Mouse (Mus musculus) A20 (cell line): Measurements from ENCODE around the gene Abi3.
"Not testable (repeated sequence)": the region's sequence is repeated elsewhere in the genome, so short reads cannot be mapped to it uniquely, and the experiment has no call there.

ENCODE experiments used
- DNase-seq: peaks from one replicate; pipeline ENCODE4 v3.0.0-alpha.2; 2011; ENCODE audit warnings: low read depth, low spot score

The Abi3 gene

DNA sequence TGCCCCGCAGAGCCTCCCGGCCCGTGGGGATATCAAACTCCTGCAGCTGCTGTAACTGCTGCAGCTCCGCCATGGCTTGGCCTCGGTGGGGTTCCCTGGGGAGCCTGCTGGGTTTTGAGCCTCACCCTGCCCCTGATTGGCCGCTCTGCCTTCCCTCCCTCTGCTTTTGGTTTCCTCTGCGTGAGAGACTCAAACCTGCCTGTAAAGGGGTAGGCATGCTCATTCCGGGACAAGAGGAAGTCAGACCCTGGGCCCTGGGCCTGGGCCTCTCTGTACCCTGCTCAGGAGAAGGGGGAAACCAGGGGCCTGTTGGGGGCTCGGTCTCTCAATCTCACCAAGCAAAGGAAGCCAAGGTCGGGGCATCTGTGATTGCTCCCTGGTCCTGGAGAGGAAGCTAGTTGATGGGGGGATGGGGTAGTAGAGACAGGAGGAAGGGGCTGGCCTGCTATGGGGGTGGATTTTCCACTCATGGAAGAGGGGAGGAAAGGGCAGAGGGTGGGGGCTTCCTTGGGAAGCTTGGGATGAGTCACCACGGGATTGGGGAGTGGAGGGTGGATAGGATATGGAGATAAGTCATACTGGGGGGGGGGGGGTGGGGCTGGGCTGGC is at the start of gene Abi3:
Abi3 (minus strand) TSS at position 403 of the 608 bp plus-strand sequence.
- peak; percentile 92 for DNase-seq

DNA sequence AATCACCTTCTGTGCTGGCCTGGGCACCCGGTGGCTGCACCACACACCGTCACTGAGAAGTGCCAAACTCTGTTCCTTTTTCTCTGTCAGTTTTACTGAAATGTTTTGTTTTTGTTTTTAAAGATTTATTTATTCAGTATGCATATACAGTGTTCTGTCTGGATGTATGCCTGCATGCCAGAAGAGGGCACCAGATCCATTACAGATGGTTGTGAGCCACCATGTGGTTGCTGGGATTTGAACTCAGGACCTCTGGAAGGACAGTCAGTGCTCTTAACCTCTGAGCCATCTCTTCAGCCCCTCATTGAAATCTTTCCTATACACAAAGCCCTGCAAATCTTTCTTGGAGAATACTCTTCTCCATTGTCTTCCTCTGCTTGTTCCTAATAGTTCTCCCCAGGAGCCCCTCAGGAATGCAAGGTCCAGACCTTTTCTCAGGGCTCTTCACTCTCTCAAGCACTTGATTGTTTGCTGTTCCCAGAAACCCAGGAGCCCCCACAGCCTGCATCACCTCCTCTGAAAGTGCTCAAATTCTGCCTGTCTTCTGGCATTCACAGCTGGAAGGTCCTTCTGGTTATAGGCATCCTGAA is 48.3 kb upstream of the Abi3 start:
- no peak for DNase-seq

DNA sequence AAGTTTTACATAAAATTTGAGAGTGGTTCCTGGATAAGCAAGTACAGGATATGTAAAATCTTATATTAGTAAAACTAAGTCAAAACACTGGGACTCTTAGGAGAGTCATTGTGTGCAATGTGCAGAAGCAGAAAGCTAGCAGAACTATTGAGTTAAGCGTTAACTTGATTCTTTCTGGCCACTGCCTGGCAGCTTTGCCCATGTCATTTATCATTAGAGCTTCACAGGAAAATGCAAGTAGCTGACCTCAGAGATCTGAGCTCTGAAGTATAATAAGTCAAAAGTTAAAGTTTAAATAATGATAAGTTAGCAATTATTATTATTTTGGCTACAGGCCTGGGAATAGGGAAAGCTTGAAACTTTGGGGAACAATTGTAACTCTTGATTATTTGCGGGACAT is 37.6 kb upstream of the Abi3 start:
- not testable (repeated sequence) for DNase-seq

DNA sequence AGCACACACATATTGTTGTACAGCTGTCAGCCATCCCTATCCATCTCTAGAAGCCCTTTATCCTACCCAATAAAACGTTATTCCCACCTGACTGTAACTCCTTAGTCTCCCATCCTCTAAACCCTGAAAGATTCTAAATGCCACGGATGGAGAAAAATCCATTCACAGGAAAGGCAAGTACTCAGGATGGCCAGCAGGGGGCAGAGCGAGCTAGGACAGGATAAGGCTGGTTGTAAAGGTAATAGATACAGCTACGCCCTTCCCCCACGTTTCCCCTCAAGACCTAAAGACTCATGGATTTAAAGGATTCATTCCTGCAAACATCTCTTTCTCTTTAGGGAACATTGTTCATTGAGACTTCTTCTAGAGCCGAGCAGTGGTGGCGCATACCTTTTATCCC is 34.0 kb upstream of the Abi3 start:
- peak; percentile 65 for DNase-seq

DNA sequence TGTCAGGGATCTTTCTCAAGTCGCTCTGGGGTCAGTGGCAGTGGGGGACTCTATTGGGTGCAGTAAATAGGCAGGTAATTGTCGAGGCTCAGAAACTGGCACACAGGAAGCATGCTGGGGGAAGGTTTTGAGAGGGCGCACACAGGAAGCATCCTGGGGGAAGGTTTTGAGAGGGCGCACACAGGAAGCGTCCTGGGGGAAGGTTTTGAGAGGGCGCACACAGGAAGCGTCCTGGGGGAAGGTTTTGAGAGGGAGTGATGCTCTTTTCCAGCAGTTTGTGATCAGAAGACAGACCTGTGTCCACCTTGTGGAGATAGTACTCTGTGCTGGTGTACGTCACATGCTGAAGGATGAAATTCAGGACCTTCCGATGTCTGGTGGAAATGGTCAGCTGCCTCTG is 33.5 kb upstream of the Abi3 start:
- peak; percentile 17 for DNase-seq

DNA sequence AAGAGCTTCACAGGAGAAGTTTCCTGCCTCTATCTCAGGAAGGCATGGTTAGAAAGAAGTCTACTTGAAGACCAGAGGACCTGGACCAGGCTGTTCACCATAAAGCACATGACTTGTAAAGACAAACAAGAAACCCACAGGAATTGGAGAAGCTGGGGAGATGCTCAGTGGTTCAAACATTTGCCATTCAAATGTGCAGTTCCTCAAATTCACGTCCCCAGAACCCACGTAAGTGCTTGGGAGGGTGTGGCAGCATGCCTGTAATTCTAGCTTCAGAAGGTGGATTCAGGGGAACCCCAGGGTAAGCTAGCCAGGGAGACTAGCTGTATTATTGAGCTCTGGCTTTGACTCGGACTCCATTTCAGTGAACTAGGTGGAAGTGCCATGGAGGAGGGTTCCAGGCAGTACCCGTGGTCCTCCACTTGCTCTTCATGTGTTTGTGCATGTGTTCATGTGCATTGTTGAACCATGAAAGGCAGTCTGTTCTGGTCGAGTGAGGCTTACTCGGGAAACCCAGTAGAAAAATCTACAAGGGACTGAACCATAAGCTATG is 27.7 kb upstream of the Abi3 start:
- DNase-seq: peak; percentile 28

DNA sequence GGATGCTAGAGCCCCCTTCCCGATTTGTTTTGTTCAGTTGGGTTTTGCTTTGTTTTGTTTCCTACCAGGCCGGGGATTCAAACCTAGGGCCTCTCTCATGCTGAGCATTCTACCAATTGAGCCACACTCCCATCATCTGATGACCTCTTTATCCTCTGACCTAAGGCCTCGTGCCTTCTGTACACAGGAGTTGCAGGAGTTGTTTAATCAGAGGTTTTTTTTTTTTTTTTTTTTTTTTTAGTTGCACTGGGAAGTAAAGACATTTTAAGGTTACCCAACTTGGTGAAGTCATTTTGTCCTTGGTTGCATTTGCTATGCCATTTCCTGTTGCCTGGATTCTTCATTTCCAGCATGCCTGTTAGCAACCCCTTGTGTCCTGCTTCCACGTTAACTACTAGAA is 27.2 kb upstream of the Abi3 start:
- no peak for DNase-seq

DNA sequence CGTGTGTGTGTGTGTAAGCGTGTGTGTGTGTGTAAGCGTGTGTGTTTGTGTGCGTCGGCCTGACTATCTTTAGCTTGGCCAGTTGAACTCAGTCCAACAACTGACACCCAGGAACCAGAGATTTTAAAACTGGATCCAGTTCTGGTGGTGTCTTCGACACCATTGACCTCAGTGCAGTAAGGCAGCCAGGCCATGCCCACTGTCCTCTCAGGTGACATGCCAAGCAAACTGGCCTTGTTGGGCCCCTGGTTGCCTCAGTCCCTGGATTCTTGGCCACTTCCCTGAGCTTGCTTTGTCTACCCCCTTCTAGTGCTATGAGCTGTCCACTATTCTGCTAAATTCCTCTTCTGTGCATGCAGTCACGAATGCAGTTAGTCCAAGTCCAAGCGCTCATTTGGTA is 19.1 kb upstream of the Abi3 start:
- no peak for DNase-seq

DNA sequence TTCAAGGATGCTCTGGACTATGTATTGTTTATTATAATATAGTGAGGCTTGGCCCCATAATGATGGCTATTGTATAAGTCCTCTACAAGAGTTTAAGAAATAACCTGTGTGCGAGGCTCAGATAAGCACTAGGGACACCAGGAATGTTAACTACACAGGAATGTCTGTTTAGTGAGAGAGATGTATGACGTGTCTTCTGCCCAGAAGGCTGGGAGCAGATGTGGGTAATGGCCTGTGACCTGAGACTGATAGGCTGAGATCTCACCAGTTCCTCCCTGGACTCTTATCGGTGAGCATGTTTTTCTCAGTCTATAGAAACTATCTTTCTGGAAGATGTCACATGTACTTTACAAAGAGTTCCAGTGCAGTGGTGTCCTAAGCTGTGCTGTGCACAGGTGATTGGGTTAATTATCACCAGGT is 17.8 kb upstream of the Abi3 start:
- DNase-seq: peak; percentile 51

DNA sequence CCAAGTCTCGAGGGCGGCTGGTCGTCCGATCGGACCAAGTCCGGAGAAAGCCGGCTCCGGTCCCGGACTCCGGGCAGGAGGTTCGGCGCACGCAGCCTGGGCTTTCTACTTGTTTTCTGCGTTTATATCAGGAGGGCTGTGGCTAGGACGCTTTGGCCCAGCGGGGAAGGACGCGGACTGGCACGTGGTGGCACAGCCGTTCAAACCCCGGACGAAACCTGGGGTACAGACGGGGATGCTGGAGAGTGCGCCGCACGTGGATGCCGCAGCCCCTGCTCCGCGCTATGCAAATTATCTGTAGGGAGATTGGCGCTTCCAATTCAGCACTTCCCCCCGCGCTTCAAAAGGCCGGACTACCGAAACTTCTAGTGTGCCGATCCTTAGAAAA is 17.2 kb upstream of the Abi3 start:
- DNase-seq: peak; percentile 92

DNA sequence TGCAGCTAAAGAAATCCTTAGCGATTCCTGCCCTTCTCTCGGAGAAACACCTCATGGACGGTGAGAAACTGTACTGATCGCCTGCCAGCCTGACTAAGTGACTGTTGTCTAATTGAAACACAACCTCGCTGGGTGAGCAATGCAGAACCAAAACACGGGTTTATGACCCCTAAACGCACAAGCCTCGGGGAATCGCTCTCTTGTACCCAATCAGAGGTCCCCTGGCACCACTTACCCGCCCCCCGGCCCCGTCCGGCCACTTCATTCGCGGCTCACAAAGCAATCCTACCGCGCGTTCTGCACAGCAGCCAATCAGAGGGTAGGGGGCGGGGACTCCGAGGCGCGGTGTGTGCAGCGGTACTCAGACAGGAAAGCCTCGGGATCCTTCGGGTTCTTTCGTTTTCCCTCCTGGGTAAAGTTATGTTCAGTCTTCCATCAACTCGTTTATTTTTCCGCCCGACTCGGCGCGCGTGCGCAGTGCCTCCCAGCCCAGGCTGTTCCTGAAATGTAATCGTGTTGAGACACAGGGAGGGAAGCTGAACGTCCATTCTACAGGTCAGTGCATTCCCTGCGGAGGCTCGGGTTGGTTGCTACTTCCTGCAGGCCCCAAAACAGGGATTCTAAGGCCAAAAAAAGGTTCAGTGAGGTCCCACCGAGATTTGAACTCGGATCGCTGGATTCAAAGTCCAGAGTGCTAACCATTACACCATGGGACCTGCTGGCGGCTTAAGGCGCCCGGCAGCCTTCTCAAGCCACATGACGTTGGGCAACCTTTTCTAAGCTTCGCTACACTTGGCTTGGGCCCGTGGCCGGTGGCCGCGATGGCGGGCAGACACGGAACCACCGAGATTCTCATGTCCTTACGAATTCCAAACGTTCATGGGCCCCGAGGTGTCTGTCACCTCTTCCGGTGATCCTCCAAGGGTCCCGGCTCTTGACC is 16.5 kb upstream of the Abi3 start:
- peak; percentile 98 for DNase-seq

DNA sequence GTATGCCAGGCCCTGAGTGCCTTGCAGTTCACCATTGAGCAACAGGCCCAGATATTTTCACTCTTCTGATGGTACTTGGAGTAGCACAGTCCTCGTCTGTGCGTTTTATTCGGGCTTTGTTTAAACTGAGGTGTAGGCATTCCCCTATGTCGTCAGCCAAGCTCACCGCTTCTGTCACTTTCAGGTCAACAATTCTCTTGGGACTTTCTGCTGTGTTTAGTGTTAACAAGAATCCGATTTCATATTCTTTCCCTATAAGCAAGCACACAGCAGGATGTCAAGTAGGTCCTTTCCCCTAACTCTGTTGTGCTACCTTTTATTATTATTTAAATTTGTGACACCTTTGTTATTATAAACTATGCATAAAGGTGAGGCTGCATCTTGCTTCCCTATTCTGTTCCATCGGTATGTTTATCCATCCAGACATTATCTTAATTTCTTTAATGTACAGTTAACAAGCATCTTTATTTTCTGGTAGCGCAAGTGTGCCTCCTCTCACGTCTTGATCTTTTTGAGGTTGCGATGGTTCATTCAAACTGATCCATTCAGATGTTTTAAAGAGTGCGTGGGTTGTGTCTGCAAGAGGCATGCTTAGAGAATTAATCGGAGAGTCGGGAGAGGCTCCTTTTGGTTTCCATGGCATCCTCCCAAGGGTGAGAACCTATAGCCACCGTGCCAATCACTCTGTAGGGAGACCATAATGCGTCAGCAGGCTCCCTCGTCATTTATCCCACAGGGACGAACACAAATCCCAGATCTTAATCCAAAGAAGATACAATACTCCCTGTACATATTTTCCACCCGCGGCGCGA is 15.6 kb upstream of the Abi3 start:
- DNase-seq: no peak

DNA sequence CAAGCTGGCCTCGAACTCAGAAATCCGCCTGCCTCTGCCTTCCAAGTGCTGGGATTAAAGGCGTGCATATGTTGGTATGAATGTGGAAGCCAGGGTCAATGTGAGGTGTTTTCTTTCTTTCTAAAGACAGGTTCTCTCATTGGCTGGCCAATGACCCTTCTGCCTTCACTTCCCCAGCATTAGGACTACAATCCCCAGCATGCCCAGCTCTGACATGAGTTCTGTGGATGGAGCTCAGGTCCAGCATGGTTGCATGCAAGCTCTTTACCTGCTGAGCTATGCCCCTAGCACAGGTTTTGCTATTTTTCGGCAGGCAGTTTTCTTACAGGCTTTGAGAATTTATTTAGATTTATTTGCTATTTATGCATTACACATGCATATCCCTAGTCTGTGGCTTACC is 15.0 kb upstream of the Abi3 start:
- DNase-seq: no peak

DNA sequence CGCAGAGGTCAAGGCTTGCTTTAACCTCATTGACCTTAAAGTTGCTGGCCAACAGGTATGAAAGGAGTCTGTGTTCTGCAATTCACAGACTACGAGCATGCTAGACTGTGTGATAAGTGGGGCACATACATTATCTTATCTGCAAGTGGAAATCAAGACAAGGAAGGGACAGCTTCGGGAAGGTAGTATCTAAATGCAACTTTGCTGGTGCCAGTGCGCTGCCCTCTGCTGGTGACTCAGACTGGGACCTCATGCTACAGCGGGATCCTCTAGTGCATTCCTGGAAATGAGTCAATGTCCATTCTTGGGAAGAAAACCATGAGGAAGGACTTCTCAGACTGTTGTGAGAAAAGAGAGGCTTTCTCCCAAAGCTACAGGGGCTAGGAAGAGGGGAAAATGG is 11.4 kb upstream of the Abi3 start:
- DNase-seq: peak; percentile 57

DNA sequence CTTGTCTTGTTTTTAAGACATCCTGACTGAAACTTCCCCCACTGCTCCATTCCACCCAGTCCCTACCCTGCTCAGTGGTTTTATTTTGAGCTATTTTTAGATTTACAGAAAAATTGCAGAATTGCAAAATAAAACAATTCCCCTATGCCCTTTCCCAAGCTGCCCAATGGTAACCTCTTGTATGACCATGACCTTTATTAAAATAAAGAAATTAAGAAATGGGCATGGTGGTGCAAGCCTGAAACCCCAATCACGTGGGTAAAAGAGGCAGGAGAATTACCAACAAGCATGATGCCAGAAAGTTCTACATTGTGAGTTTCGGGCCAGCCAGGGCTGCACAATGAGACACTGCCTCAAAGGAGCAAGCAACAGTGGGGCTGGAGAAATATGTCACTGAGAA is 8.6 kb upstream of the Abi3 start:
- DNase-seq: no peak

DNA sequence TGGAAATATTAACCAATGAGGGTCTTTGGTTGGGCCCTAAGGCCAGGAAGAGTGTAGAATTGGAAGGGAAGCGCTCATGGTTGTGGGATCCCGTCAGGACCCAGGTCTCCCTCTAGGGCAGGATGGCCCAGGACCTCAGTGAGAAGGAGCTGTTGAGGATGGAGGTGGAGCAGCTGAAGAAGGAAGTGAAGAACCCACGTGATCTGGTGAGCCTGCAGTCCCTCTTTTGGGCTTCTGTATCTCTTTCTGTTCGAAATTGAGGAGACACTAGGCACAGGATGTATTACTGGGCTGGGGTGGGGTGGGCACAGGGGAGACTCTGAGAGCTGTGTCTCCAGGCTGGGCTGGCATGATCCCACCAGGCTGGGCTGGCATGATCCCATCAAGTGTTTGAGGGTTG is 2.7 kb upstream of the Abi3 start:
- DNase-seq: no peak

DNA sequence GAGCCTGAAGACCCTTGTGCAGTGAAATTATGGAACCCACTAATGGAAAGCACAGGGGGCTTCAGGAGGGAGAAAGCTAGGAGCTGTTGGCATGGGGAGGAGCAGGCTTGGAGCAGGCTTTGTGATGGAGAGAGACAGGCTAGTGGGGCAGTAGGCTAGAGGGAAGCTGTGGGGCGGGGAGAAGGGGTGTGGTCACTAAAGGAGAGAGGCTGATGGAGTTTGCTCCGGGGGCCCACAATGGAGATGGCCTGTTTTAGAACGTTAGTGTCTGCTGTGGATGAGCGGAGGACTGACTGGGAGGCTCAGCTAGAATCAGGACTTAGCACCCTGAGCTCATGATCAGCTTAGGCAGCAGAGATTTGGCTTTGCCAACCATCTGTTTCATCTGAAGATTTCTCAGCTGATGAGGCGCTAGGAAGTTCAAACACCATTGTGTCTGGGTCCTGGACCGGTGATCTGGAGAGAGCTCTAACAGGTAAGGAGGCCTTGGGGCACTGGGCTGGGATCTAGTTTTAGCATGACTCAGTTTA is 1.2 kb upstream of the Abi3 start:
- DNase-seq: no peak

DNA sequence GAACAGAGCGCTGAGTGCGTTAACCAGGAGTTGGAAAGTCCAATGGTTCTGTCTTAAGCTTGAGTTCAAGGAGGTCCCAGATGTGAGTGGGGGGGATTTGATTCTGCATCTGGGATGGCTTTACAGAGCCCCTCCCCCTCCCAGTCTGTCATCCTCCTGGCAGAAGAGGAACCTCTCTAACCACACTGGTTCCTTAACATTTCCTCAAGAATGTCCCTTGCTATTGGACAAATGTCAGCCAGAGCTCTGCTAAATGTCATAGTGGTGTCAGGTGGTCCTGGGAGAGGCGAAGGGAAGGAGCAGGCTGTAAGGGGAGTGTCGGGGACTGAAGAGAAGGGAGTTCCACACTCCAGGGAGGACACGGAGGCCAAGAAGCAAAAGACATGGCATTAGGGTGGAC is 677 bp upstream of the Abi3 start:
- DNase-seq: no peak

DNA sequence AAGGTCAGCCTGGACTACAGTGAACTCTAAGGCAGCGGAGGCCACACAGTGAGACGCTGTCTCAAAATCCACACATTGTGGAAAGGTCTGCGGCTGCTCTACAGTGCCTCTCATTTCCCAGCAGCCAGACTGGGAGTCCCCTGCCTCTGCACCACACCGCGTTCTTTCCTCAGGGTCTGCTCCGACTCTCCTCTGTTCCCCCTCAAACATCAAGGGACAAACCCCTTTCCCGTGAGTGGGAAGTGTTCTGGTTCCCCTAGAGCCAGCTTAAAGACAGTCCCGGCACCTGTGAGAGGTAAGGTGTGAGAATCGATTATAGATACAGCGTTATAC is 812 bp downstream of the Abi3 start:
- DNase-seq: peak; percentile 51

DNA sequence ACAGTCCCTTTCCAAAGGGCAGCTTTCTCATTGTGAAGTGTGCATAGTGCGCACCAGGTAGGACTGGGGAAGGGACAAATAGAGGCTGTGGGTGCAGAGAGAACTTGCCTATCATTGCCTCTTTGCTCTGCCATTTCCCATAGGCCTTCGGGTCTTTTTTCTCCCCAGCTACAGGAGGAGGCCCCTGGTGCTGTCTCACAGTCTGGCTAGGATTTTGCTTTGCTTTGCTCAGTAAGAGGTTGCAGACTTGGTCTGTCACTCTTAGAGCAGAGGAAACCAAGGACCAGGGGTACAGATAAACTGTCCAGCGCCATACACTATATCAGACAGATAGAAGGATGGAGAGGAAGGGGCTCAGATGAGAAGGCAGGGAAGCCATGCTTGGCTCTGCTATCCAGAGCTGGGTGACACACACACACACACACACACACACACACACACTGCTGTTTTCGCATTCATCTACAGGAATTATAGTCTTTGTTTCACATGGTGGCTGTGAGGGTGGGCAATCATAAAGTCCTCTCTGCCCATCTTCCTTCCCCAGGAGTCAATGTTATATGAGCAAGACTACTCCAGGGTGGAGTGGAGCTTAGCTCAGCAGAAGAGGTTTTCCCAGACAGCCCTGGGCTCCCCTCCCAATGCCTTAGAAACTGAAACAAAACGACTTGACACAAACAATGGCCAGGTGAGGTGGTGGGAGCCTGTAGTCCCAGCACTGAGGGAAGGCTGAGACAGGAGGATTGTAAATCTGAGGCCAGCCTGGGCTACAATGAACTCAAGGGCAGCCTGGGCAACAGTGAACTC is 1.4 kb downstream of the Abi3 start:
- peak; percentile 54 for DNase-seq
